Mouse (Mus musculus) neural tube, embryonic 14.5 days (tissue): ENCODE measurements around the gene Zbp1. TPM values are rescaled to one million over a fixed set of nuclear protein-coding genes. Genes with fewer than 3 reads are reported as not detected.

ENCODE experiments used
- ATAC-seq: fragments of 200-750 bp; cut with Nextera tagmentation; 2 replicates; pipeline ENCODE4 v1.8.0; 2017; ENCODE audit warnings: low read depth, mild to moderate bottlenecking, moderate TSS enrichment, moderate library complexity
- H3K27ac ChIP-seq: fragments of 300-500 bp; sonication (generic); 2 replicates; pipeline ENCODE4 v1.5.1; 2014; ENCODE audit warnings: low read depth, mild to moderate bottlenecking, control low read depth, low read length, moderate library complexity, mixed read lengths
- H3K27me3 ChIP-seq: fragments of 300-500 bp; sonication (generic); 2 replicates; pipeline ENCODE4 v1.6.1; 2014; ENCODE audit warnings: low read length; ENCODE audit not compliant: control insufficient read depth, insufficient read depth
- H3K36me3 ChIP-seq: fragments of 300-500 bp; sonication (generic); 2 replicates; pipeline ENCODE4 v1.6.1; 2014; ENCODE audit warnings: low read length, mixed read lengths; ENCODE audit not compliant: control insufficient read depth, insufficient read depth
- H3K4me1 ChIP-seq: fragments of 300-500 bp; sonication (generic); 2 replicates; pipeline ENCODE4 v1.6.1; 2014; ENCODE audit warnings: low read length; ENCODE audit not compliant: control insufficient read depth, insufficient read depth
- H3K4me2 ChIP-seq: fragments of 300-500 bp; sonication (generic); 2 replicates; pipeline ENCODE4 v1.6.1; 2014; ENCODE audit warnings: mild to moderate bottlenecking, low read depth, low read length, control low read depth
- H3K4me3 ChIP-seq: fragments of 300-500 bp; sonication (generic); 2 replicates; pipeline ENCODE4 v1.5.1; 2014; ENCODE audit warnings: low read depth, low read length, control low read depth, mixed read lengths
- H3K9ac ChIP-seq: fragments of 300-500 bp; sonication (generic); replicated peaks from 2 replicates; pipeline ENCODE4 v1.6.1; 2014; ENCODE audit warnings: low read depth, mild to moderate bottlenecking, control low read depth, low read length, mixed read lengths
- H3K9me3 ChIP-seq: fragments of 300-500 bp; sonication (generic); 2 replicates; pipeline ENCODE4 v1.6.1; 2016; ENCODE audit warnings: low read length; ENCODE audit not compliant: control insufficient read depth
- WGBS: fragments of 180-500 bp; shearing (Covaris S2); extraction: QIAGEN DNeasy Blood & Tissue Kit; methylation state at CpG from one replicate; pipeline ENCODE4 v1.1.7; 2014; 5-methylcytosine and 5-hydroxymethylcytosine counted together
- polyA plus RNA-seq: library from polyadenylated mRNA; unstranded; fragments of >200 nt; fragmentation: Nextera tagmentation; extraction: Ambion mirVana; gene quantifications from 2 replicates; pipeline ENCODE4 v1.2.1, GENCODE M21; 2014

Gene Zbp1
- polyA plus RNA-seq, 1 experiment from 2014 or later = 0.12 TPM

DNA sequence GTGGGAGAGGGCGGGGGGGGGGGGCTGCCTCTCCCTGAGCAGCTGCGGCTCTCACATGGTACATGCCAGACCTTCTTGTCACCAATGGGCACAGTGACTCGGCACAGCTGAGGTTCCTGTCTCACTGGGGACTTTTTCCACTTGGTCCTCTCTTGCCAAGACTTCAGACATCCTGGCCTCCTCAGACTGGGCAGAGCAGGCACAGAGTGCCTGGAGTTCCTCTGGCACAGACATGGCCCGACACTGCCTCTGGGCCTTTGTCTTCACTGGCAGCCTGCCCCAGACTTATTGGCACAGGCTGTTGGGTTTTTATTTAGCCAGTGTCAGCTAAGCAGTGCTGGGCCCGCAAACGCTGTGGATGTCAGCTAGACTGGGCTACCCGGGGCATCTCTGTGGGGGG is 38.9 kb upstream of the Zbp1 start:
- H3K4me3 ChIP-seq = no peak overlapping the region
- 19% methylated on average over 5 of the region's 7 CpGs for WGBS
- peak; percentile 75 for ATAC-seq
- peak overlapping the region; percentile 45 for H3K27ac ChIP-seq
- H3K36me3 ChIP-seq = no peaks in the 10 kb centered on the region
- no peaks in the 10 kb centered on the region for H3K27me3 ChIP-seq
- H3K4me2 ChIP-seq = no peak overlapping the region
- H3K9me3 ChIP-seq = no peaks in the 10 kb centered on the region
- peaks cover 81% of the 10 kb centered on the region for H3K4me1 ChIP-seq
- H3K9ac ChIP-seq = no peak overlapping the region

DNA sequence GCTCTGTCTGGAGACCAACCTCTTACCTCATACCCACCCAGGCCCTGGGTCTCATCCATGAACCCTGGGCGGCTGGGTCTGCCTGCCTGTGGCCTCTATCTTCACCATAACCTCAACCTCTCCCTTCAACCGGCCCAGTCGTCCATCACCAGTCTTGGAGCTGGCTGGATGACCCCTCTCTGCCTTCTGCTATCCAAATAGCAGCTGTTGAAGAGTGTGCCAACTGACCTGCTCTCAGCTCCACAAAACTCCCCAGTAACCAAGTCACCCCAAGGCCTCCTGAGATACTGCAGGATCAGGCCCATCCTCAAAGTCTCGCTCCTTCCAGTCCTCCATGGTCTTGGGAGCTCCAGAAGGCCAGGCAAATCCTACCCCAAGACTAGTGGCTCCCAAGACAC is 37.8 kb upstream of the Zbp1 start:
- H3K4me2 ChIP-seq = no peak overlapping the region
- H3K27me3 ChIP-seq = no peaks in the 10 kb centered on the region
- no peaks in the 10 kb centered on the region for H3K36me3 ChIP-seq
- no peak for ATAC-seq
- peaks cover 82% of the 10 kb centered on the region for H3K4me1 ChIP-seq
- H3K4me3 ChIP-seq = no peak overlapping the region
- H3K27ac ChIP-seq = 0 out of 2 replicates have a peak overlapping the region, but pooled peaks have one; percentile 23
- no peak overlapping the region for H3K9ac ChIP-seq
- WGBS = 67% methylated on average over 4 of the region's 4 CpGs
- no peaks in the 10 kb centered on the region for H3K9me3 ChIP-seq

DNA sequence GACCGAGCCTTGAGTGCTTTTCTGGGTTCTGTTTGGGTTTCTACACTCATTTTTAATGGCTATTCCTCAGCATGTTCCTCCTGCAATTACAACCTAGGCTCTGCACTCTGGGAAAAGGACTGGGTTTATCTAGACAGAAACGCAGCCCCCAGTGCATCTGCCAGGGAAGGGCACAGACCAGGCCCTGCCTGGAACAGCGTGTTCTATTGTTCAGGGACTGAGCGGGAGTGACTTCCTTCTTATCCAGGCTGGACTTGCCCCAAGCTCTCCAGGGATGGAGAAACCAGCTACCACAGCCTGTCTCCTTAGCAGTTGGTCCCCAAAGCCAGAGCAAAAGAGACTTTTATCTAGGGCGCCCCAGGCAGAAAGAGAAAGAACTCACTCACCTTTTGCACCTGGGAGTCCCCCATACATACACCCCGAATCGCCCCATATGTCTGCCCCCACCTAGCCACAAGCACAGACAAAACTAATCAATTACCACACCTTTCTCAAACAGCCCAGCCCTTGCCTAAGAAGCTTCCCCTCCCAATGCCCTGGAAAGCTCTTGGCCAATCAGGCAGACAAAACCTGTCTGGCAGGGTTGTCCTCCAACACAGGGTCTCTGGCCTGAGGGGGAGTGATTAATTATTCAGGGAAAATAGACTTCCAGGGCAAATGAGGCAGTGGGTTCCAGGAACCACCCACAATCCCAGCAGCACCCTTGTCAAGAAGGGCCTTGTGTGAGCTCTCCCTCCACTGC is 37.3 kb upstream of the Zbp1 start:
- 59% methylated on average over 7 of the region's 7 CpGs for whole genome bisulfite sequencing
- Histone ChIP-seq H3K27ac (0 out of 2 replicates have a peak overlapping the region, but pooled peaks have one; percentile 16), H3K9ac (no peak overlapping the region), H3K36me3 (no peaks in the 10 kb centered on the region), H3K4me1 (peaks cover 83% of the 10 kb centered on the region), H3K9me3 (no peaks in the 10 kb centered on the region), H3K4me3 (no peak overlapping the region), H3K4me2 (no peak overlapping the region), H3K27me3 (no peaks in the 10 kb centered on the region)
- ATAC-seq = no peak

DNA sequence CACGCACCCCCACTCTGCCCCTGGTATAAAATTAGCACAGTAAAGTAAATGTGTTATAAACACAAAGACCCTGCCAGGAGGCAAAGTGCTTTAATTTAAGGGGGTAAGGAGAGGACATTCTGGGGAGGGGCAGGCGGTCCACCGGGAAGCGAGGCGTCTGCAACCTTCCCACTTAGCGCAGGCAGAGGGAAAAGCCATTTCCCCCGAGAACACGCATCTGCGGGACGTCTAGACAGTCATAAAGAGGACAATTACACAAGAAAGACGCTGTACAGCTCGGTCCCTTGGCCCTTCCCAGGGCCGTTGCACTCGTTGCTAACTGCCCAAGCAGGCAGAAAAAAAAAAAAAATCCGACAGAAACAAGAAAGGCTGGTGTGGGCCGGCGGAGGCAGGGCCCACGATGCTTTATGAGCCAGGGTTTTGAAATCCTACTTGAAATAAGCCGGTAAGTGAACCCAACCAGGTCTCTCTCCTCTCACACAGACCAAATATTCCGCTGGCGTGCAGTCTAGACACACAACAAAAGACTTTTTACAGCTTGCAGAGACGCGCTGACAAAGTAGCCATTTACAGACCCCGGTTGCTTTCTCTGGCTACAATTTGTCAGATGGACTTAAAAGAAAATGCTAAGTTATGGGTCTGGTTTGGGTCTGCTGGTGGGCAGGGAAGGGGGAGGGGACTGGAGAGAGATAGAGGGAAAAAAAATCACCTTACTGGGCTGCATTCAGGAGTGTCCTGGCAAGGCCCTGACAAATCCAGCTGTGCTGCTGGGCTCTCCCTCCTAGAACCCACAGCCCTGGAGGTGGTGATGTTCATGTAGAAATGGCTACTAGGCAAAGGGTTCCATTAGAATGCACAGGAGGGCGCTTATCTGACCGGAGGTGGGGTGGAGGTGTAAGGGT is 35.3 kb upstream of the Zbp1 start:
- Histone ChIP-seq H3K4me1 (peaks cover 86% of the 10 kb centered on the region), H3K9ac (0 out of 2 replicates have a peak overlapping the region, but pooled peaks have one; percentile 22), H3K4me2 (peak overlapping the region; percentile 33; the same call in 1 of the 2 replicates), H3K36me3 (no peaks in the 10 kb centered on the region), H3K4me3 (no peak overlapping the region), H3K27ac (peak overlapping the region; percentile 73), H3K9me3 (no peaks in the 10 kb centered on the region), H3K27me3 (no peaks in the 10 kb centered on the region)
- peak; percentile 28; the same call in 1 of the 2 replicates for ATAC-seq
- WGBS = 8% methylated on average over 26 of the region's 26 CpGs

DNA sequence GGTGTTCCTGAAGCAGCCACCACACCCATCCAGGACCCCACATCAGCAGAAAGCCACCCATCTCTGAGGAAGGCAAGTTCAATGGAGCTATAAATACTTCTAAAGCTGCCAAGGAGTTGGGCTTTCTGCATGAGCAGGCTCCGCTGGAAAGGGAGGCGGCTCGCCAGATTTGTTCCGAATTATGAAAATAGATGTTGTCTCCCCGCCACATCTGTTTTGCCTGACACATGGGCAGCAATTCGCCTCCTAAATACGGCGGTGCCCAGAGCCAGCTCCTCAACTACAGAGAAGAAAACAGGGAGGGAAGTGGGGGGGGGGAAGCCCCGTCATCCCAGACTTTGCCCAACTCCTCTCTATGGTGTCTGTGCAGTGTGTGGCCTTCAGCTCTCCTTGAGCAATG is 33.0 kb upstream of the Zbp1 start:
- Histone ChIP-seq H3K4me3 (no peak overlapping the region), H3K27ac (no peak overlapping the region), H3K27me3 (no peaks in the 10 kb centered on the region), H3K9ac (0 out of 2 replicates have a peak overlapping the region, but pooled peaks have one; percentile 7), H3K4me1 (peaks cover 67% of the 10 kb centered on the region), H3K4me2 (no peak overlapping the region), H3K9me3 (no peaks in the 10 kb centered on the region), H3K36me3 (no peaks in the 10 kb centered on the region)
- WGBS = 38% methylated on average over 9 of the region's 9 CpGs
- no peak for ATAC-seq

DNA sequence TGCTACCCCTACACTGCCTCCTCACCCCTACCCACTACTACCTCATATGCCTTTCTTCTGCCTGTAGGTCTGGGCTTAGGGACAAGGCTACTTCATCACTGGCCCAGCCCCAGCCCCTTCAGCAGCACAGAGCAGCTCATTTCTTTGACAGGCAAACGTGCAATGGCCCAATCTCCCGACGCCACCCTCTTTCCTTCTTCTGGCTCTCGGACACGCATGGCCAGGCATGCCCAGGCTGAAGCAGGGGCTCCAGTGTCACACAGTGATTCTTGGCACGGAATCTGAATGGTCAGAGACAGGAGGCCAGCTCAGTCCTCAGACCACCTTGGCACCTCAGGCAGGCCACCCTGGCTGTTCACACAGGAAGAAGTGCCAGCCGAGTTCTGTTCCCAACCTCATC is 32.4 kb upstream of the Zbp1 start:
- Histone ChIP-seq H3K27me3 (no peaks in the 10 kb centered on the region), H3K4me1 (peaks cover 62% of the 10 kb centered on the region), H3K9ac (no peak overlapping the region), H3K4me3 (no peak overlapping the region), H3K4me2 (no peak overlapping the region), H3K36me3 (no peaks in the 10 kb centered on the region), H3K9me3 (no peaks in the 10 kb centered on the region), H3K27ac (no peak overlapping the region)
- WGBS = 39% methylated on average over 7 of the region's 7 CpGs
- ATAC-seq = no peak

DNA sequence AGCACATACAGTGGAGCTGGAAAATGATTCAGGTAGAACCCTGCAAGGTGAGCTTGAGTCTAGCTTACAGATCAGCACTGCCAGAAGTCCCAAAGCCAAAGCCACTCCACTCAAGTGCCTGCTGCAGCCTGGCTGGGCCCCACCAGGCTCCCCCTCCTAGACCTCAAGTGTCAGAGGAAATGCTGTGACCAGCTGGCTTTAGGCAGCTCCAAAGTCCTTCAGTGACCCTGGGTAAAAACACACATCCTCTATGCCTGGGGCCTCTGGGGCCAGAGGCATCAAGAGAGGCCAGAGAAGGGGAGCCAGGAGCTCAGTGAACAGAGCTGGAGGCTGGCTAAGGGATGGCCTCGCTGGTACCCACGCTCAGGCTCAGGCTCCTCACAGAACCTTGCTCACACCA is 31.7 kb upstream of the Zbp1 start:
- Histone ChIP-seq H3K36me3 (no peaks in the 10 kb centered on the region), H3K4me1 (peaks cover 57% of the 10 kb centered on the region), H3K9me3 (no peaks in the 10 kb centered on the region), H3K27ac (no peak overlapping the region; the same call in 1 of the 2 replicates), H3K27me3 (no peaks in the 10 kb centered on the region), H3K4me3 (no peak overlapping the region), H3K9ac (0 out of 2 replicates have a peak overlapping the region, but pooled peaks have one; percentile 11), H3K4me2 (no peak overlapping the region)
- WGBS = 36% methylated on average over 2 of the region's 2 CpGs
- ATAC-seq = no peak

DNA sequence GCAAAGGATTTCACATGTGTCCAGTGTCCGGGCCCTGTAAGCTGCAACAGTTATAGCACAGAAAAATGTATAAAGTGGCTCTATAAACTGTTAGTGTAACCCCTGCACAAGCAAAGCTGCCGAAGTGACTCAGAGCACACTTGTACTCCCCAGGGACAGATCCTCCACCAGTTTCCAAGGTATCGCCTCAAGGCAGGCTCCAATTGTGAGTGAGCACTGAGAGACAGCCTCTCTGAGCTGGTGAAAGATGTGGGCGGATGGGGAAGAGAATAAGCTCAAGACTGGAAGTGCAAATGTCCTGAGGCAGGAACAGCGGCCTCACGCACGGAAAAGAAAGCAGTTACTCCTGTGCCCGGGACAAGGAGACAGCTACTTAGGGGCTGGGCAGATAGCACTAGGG is 31.2 kb upstream of the Zbp1 start:
- no peaks in the 10 kb centered on the region for H3K36me3 ChIP-seq
- no peak overlapping the region for H3K4me3 ChIP-seq
- no peak for ATAC-seq
- H3K9ac ChIP-seq = no peak overlapping the region
- H3K27ac ChIP-seq = no peak overlapping the region; the same call in 1 of the 2 replicates
- no peaks in the 10 kb centered on the region for H3K9me3 ChIP-seq
- no peak overlapping the region for H3K4me2 ChIP-seq
- no peaks in the 10 kb centered on the region for H3K27me3 ChIP-seq
- H3K4me1 ChIP-seq = peaks cover 53% of the 10 kb centered on the region
- WGBS = 64% methylated on average over 8 of the region's 8 CpGs

DNA sequence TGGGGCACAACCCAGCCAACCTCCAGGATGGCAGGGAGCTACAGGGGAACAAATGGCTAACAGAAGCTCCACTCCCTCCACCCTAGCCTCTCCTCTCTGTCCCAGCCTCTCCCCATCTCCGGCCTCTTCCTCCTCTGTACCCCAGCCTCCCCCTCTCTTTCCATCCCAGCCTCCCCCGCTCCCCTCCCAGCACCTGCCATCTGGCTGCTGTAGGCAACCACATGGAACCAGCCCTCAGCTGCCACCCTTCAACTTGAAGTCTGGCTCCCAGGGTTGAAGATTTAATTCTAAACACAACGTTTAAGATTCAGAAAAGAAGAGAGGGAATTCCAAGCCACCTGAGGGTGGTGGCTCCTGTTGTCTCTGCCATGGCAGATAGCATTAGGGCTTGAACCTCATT is 30.7 kb upstream of the Zbp1 start:
- no peaks in the 10 kb centered on the region for H3K27me3 ChIP-seq
- H3K27ac ChIP-seq = no peak overlapping the region
- 37% methylated on average over 3 of the region's 3 CpGs for WGBS
- no peaks in the 10 kb centered on the region for H3K36me3 ChIP-seq
- ATAC-seq = no peak
- H3K4me1 ChIP-seq = peaks cover 47% of the 10 kb centered on the region
- no peak overlapping the region for H3K4me2 ChIP-seq
- H3K4me3 ChIP-seq = no peak overlapping the region
- no peaks in the 10 kb centered on the region for H3K9me3 ChIP-seq
- H3K9ac ChIP-seq = no peak overlapping the region
